Mouse (Mus musculus) G1E (cell line): Measurements from ENCODE around the gene Cdc27. TPM values are rescaled to one million over a fixed set of nuclear protein-coding genes. Genes with fewer than 3 reads are reported as not detected.
"Not testable (repeated sequence)": the region's sequence is repeated elsewhere in the genome, so short reads cannot be mapped to it uniquely, and the experiment has no call there.

Source experiments
- ATAC-seq: 2 replicates; pipeline ENCODE4 v1.8.0; 2016; ENCODE audit warnings: mild to moderate bottlenecking; ENCODE audit not compliant: insufficient number of reproducible peaks, poor library complexity, low FRiP score, severe bottlenecking; ENCODE audit errors: extremely low read depth
- DNase-seq: peaks from one replicate; pipeline ENCODE4 v3.0.0; 2012; ENCODE audit warnings: low spot score
- H3K27me3 ChIP-seq: 2 replicates; pipeline ENCODE4 v1.6.1; 2012; ENCODE audit warnings: mild to moderate bottlenecking, low read length, inconsistent platforms; ENCODE audit not compliant: insufficient read depth
- H3K36me3 ChIP-seq: replicated peaks from 2 replicates; pipeline ENCODE3; 2012; ENCODE audit warnings: mild to moderate bottlenecking, inconsistent platforms
- H3K4me1 ChIP-seq: 2 replicates; pipeline ENCODE4 v1.6.1; 2012; ENCODE audit warnings: low read depth, low read length, inconsistent platforms, mixed read lengths; ENCODE audit not compliant: insufficient read depth
- H3K4me3 ChIP-seq: 2 replicates; pipeline ENCODE4 v1.5.1; 2012; ENCODE audit warnings: low read depth, mild to moderate bottlenecking, inconsistent platforms, low read length, moderate library complexity, mixed read lengths
- H3K9me3 ChIP-seq: replicated peaks from 2 replicates; pipeline ENCODE4 v1.6.1; 2012; ENCODE audit warnings: inconsistent platforms
- CTCF ChIP-seq: IDR thresholded peaks from 2 replicates; pipeline ENCODE4 v1.5.1; 2012; ENCODE audit warnings: low read depth, low read length, inconsistent platforms, mixed read lengths
- GATA1 ChIP-seq: IDR thresholded peaks from 2 replicates; pipeline ENCODE4 v1.6.1; 2012; ENCODE audit warnings: borderline replicate concordance, low read length, inconsistent platforms, mixed read lengths
- GATA2 ChIP-seq: IDR thresholded peaks from 2 replicates; pipeline ENCODE4 v1.6.1; 2012; ENCODE audit warnings: low read depth, low read length, inconsistent platforms, borderline replicate concordance
- POLR2AphosphoS5 ChIP-seq: IDR thresholded peaks from 2 replicates; pipeline ENCODE4 v1.6.1; 2012; ENCODE audit warnings: low read depth, low read length, inconsistent platforms; ENCODE audit not compliant: insufficient replicate concordance
- TAL1 ChIP-seq: conservative IDR thresholded peaks from 2 replicates; pipeline ENCODE4 v1.6.1; 2012; ENCODE audit warnings: low read depth, low read length, inconsistent platforms, mixed read lengths
- polyA plus RNA-seq: library from polyadenylated mRNA; stranded (reverse); fragments of >175 nt; gene quantifications from 2 replicates; pipeline ENCODE4 v1.2.3, GENCODE M21; 2012
- total RNA-seq, 2 experiments: library from RNA; stranded (forward) in 1 of 2; stranded (reverse) in 1 of 2; fragments of 200-1000 nt in 1 of 2; fragments of >200 nt in 1 of 2; fragmentation: Nextera tagmentation in 1 of 2; gene quantifications; 2 replicates each; pipeline ENCODE4 v1.2.3; 2014 to 2017

Gene Cdc27
- total and polyA plus RNA-seq, 3 experiments, result 5.3 to 158 (median 61.8) TPM

DNA sequence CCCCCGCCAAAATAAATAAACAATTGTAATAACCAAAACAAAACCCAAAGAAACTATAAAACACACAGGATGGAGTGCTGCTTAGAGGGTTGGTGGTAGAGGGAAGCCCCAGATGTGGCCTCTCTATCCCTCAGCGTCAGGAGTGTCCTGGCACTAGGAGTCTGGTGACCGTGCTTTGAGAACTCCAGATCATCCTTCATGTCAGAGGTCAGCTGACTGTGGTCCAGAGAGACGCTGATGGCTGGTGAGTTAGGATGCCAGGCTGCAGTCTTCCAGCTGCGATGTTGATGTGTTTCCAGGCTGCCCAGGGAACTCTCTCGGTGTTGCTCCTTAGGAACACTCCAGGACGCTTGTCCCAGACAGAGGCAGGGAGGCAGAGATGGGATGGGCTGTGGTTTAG is 21.7 kb upstream of the Cdc27 start:
- ATAC-seq, result no peak
- Histone ChIP-seq H3K27me3 (peaks cover 30% of the 10 kb centered on the region), H3K36me3 (no peaks in the 10 kb centered on the region), H3K4me1 (peaks cover 3% of the 10 kb centered on the region), H3K4me3 (no peak overlapping the region), H3K9me3 (peaks cover 7% of the 10 kb centered on the region)
- no peak for DNase-seq
- TF ChIP-seq POLR2AphosphoS5 (no peak), GATA2 (no peak), TAL1 (no peak), CTCF (no peak), GATA1 (no peak)

DNA sequence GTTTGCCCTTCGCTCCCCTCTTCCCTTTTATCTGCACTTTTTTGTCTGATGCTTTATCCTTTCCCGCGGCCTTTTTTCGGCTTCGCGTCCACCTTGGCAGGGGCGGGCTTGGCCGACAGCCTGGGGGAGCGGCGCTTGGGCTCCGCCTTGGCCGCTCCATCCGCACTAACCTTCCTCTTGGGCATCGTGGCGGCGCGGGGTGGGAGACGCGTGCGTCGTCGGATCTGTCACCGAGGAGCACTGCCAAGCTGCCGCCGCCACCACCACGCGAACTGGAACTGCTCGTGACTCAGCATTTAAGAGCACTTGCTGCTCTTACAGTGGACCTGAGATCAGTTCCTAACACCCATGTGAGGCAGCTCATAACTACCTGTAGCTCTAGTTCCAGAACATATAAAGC is 21.0 kb upstream of the Cdc27 start:
- H3K36me3 ChIP-seq, H3K4me1 ChIP-seq, H3K9me3 ChIP-seq, H3K4me3 ChIP-seq, ATAC-seq, DNase-seq: not testable (repeated sequence)
- H3K27me3 ChIP-seq, result peaks cover 29% of the 10 kb centered on the region

DNA sequence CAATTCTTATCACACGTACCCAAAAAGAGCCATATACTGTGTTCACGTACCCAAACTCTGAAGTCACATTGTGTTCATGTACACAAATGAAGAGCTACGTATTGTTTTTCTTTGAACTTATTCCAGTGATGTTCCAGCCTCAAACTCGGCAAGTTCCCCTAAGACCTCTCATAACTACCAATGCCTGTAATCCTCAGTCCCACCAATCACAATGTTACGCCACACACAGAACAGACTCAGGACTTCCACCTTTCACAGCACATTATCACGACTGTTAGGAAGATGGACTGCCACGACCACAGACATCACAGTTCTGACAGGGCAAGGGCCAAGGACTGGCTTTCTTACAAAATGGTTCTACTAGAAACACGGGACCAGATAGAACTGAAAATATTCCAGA is 20.1 kb upstream of the Cdc27 start:
- not testable (repeated sequence) for H3K36me3 ChIP-seq, H3K9me3 ChIP-seq, H3K4me1 ChIP-seq, ATAC-seq, DNase-seq, H3K4me3 ChIP-seq
- H3K27me3 ChIP-seq, result peaks cover 33% of the 10 kb centered on the region

DNA sequence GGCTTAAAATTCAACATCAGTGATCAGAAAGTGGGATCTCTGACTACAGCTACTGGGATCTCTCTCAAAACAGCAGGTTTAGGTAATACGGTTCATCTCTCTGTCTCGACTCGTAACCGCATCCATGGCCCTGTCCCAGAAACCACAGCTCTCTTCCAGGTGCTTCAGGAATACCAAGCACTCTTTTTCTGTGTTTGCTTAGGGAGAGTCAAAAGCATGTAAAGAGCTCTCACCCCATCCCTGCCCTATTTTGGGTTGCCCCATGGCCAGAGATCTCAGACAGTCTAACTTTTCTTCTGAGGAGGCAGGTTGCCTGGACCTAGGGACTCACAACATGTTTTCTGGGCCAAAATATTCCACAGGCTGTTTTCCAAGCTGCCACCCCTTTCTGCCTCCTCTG is 17.9 kb upstream of the Cdc27 start:
- DNase-seq, result no peak
- H3K36me3 ChIP-seq, result no peaks in the 10 kb centered on the region
- H3K27me3 ChIP-seq, result peaks cover 40% of the 10 kb centered on the region
- TF ChIP-seq POLR2AphosphoS5, result no peak
- no peak for TF ChIP-seq CTCF
- TF ChIP-seq GATA2, result no peak
- no peak for TF ChIP-seq GATA1
- no peak for TF ChIP-seq TAL1
- H3K4me1 ChIP-seq, result peaks cover 3% of the 10 kb centered on the region
- ATAC-seq, result no peak
- peaks cover 7% of the 10 kb centered on the region for H3K9me3 ChIP-seq
- H3K4me3 ChIP-seq, result no peak overlapping the region

DNA sequence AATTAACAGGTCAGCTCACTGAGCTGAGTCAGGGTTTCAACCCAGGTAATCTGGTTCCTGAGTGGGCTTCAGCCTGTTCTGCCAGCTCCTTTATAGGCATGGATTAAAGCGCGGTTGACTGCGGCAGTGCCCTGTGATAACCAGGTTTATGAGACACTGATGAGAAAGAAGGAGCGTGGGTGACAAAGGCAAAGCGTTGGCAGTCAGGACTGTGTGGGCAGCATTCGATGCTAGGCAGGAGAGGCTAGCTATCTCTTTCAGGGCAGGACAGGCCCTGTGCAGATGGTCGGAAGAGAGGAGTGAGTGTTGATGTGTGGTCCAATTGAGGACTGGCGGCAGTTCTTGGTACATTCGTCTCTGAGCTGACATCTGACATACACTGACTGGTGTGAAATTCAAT is 17.3 kb upstream of the Cdc27 start:
- Histone ChIP-seq H3K27me3 (peaks cover 39% of the 10 kb centered on the region), H3K4me1 (peaks cover 3% of the 10 kb centered on the region), H3K9me3 (peaks cover 7% of the 10 kb centered on the region), H3K36me3 (no peaks in the 10 kb centered on the region), H3K4me3 (no peak overlapping the region)
- TF ChIP-seq TAL1 (no peak), CTCF (no peak), GATA2 (no peak), GATA1 (no peak), POLR2AphosphoS5 (no peak)
- ATAC-seq, result no peak
- DNase-seq, result no peak

DNA sequence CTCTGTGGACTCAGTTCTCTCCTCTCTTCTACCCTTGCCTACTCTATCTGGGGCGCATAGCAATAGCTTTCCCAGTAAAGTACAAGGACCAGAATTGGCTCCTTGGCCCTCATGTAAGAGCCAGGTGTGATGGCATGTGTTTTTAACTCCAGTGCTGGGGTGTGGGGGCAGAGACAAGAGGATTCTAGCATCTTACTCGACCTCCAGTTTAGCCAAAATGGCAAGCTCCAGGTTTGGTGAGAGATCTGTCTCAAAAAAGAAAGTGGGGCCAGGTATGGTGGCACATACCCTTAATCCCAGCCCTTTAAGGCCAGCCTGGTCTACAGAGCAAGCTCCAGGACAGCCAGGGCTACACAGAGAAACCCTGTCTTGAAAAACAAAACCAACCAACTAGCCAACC is 16.4 kb upstream of the Cdc27 start:
- Histone ChIP-seq H3K36me3 (no peaks in the 10 kb centered on the region), H3K4me3 (no peak overlapping the region), H3K27me3 (peaks cover 41% of the 10 kb centered on the region), H3K9me3 (peaks cover 7% of the 10 kb centered on the region), H3K4me1 (peaks cover 3% of the 10 kb centered on the region)
- no peak for DNase-seq
- TF ChIP-seq POLR2AphosphoS5 (no peak), GATA2 (no peak), CTCF (no peak), GATA1 (no peak), TAL1 (no peak)
- ATAC-seq, result no peak

DNA sequence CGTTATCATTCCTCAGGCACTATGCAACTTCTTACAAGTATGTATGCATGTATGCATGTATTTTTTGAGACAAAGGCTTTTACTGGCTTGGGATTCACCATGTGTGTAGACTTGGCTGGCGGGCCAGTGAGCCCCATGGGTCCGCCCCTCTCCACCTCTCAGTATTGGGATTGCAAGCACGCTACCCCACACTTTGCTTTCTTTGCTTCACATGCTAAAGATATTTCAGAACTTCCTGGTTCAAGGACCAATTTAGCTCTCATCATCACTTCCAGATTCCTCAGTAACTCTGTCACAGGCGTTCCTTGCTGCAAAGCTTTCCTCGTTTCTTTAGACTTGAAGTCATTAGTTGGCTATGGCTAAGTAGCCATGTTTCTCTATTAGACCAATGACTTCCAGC is 15.7 kb upstream of the Cdc27 start:
- Histone ChIP-seq H3K36me3 (no peaks in the 10 kb centered on the region), H3K4me3 (no peak overlapping the region), H3K27me3 (peaks cover 46% of the 10 kb centered on the region), H3K9me3 (0 out of 2 replicates have a peak, but pooled peaks cover 4% of the 10 kb centered on the region), H3K4me1 (peaks cover 3% of the 10 kb centered on the region)
- no peak for TF ChIP-seq GATA2
- no peak for TF ChIP-seq CTCF
- TF ChIP-seq TAL1, result no peak
- no peak for TF ChIP-seq POLR2AphosphoS5
- TF ChIP-seq GATA1, result no peak
- ATAC-seq (no peak), DNase-seq (no peak)
